Mouse (Mus musculus) embryonic fibroblast, embryonic 13.5 days (primary cell): ENCODE data around the gene Apold1.

Experiments used
- CTCF ChIP-seq: IDR thresholded peaks from 2 replicates; pipeline ENCODE4 v1.5.1; 2011; ENCODE audit warnings: mild to moderate bottlenecking, control low read depth, low read length, moderate library complexity, borderline replicate concordance; ENCODE audit not compliant: insufficient read depth
- POLR2A ChIP-seq: IDR thresholded peaks from 2 replicates; pipeline ENCODE4 v1.6.1; 2011; ENCODE audit warnings: low read depth, mild to moderate bottlenecking, control low read depth, low read length, moderate library complexity

DNA sequence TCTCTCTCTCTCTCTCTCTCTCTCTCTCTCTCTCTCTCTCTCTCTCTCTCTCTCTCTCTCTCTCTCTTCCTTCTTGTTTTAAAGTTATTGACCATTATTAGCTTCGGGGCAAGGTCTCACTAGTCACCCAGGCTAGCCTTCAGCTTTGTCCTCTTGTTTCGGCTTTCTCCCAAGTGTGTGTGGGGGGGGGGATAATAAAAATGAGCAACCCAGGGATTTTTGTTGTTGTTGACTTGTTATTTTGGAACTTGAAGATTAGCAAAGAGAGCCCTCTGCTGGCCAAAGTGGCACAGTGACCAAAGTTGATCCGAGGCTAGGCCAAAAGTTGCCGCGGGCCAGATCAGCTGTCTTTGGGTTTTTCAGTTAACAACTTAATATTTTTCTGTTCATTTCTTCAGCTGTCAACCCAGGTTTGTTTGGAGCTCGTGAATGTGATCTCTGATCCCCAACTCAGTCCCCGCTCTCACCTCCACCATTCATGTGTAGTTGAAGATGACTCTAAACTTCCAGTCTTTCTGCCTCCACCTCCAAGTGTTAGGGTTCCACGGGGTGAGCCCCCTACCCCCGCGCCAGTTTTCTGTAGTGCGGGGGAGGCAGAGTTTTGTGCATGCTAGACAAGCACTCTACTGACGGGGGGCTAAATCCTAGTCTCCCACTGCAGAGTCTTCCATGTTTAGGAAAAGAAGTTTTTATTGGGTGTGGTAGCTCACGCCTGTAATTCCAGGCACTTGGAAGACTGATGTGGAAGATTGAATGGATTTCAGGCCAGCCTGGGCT is 34.0 kb upstream of the Apold1 start:
- TF ChIP-seq POLR2A = no peak
- 0 out of 2 replicates have a peak, but pooled peaks have one; percentile 12 for TF ChIP-seq CTCF
